Mouse (Mus musculus): ENCODE data around the gene Lexm. TPM values are rescaled to one million over a fixed set of nuclear protein-coding genes. Genes with fewer than 3 reads are reported as not detected.

The Lexm gene
- polyA plus RNA-seq, 1 experiment from 2014 or later: not detected

DNA sequence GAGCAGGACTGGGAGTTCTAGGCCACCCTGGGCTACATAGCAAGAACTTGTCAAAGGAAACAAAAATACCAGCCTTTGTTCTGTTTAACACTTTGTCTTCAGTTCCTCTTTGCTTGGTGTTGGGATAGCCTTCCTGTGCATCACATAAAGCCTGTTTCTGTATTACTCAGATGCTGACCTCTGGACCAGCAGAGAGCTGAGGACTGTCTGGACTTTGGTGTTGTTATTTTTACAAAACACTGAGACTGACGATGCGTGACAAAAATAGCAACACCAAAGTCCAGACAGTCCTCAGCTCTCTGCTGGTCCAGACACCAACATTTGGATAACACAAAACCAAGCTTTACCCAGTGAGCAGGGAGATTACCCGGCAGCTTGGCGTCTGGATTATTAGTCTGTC is 16.3 kb downstream of the Lexm start:
- peak overlapping the region; percentile 42; the same call in 1 of the 2 replicates for H3K27ac ChIP-seq
- H3K4me3 ChIP-seq: no peak overlapping the region
- WGBS: 40% methylated on average over 4 of the region's 4 CpGs
- no peak overlapping the region for H3K4me2 ChIP-seq
- H3K36me3 ChIP-seq: no peaks in the 10 kb centered on the region
- H3K9me3 ChIP-seq (replicated peaks): no peaks in the 10 kb centered on the region
- ATAC-seq (replicated peaks; ENCODE audit: insufficient number of reproducible peaks, insufficient read depth, low FRiP score, low read depth): no peak
- no peaks in the 10 kb centered on the region for H3K27me3 ChIP-seq
- no peaks in the 10 kb centered on the region; the same call in none of the 2 replicates for H3K4me1 ChIP-seq (replicated peaks)
- H3K9ac ChIP-seq: no peak overlapping the region

- Histone ChIP-seq H3K4me3 (no peak overlapping the region), H3K9ac (no peak overlapping the region), H3K27ac (no peak overlapping the region), H3K4me1 (replicated peaks) (no peaks in the 10 kb centered on the region; the same call in none of the 2 replicates), H3K36me3 (no peaks in the 10 kb centered on the region), H3K27me3 (no peaks in the 10 kb centered on the region), H3K4me2 (no peak overlapping the region), H3K9me3 (replicated peaks) (no peaks in the 10 kb centered on the region)
- WGBS: 45% methylated on average over 1 of the region's 1 CpGs
- ATAC-seq (replicated peaks; ENCODE audit: insufficient number of reproducible peaks, insufficient read depth, low FRiP score, low read depth): no peak
Observed at GRCm38 (mm10) chr4:106599415-106599814, 17.6 kb downstream of the Lexm start.

DNA sequence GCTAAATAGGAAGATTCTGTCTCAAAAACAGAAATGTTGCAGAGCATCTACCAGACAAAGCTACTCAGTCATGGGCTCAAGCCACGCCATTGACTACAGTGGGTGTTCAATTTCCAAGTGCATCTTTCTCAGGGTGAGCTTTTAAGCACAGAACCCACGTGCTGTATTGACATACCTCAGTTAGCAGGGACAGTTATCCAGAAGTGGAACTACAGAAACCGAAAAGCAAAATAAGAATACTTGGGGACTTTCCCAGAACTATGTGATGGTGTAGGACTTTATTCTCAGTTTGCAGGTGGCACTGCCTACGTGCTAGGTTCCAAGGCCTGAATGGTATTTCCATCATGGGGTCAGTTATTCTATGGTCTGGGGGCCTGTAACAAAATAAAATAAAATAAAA is 19.3 kb downstream of the Lexm start:
- H3K4me2 ChIP-seq: no peak overlapping the region
- ATAC-seq (replicated peaks; ENCODE audit: insufficient number of reproducible peaks, insufficient read depth, low FRiP score, low read depth): no peak
- 87% methylated on average over 4 of the region's 4 CpGs for WGBS
- no peaks in the 10 kb centered on the region for H3K9me3 ChIP-seq (replicated peaks)
- no peak overlapping the region for H3K27ac ChIP-seq
- no peak overlapping the region for H3K9ac ChIP-seq
- H3K4me3 ChIP-seq: no peak overlapping the region
- H3K36me3 ChIP-seq: no peaks in the 10 kb centered on the region
- H3K27me3 ChIP-seq: no peaks in the 10 kb centered on the region
- no peaks in the 10 kb centered on the region; the same call in none of the 2 replicates for H3K4me1 ChIP-seq (replicated peaks)

DNA sequence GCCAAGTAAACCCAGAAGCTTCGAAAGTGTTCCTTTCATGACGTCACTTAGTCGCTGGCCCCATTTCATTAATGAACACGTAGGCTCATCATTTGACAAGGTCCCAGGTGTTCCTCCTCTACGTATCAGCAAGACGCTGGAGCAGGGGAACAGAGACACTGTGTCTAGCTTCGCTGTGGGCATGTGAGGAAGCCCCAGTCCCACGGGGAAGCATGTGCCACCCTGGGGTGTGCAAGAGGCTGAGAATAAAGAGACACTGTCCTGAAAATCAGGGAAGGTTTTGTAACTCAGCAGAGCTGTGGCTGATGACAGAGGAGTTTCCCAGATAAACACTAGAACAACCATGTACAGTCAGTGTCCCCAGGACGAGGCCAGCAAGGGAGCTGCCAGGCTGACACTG is 20.0 kb downstream of the Lexm start:
- Histone ChIP-seq H3K4me3 (no peak overlapping the region), H3K27ac (no peak overlapping the region), H3K9ac (no peak overlapping the region), H3K4me1 (replicated peaks) (no peaks in the 10 kb centered on the region; the same call in none of the 2 replicates), H3K36me3 (no peaks in the 10 kb centered on the region), H3K4me2 (no peak overlapping the region), H3K27me3 (no peaks in the 10 kb centered on the region), H3K9me3 (replicated peaks) (no peaks in the 10 kb centered on the region)
- no peak for ATAC-seq (replicated peaks; ENCODE audit: insufficient number of reproducible peaks, insufficient read depth, low FRiP score, low read depth)
- 75% methylated on average over 9 of the region's 9 CpGs for WGBS

DNA sequence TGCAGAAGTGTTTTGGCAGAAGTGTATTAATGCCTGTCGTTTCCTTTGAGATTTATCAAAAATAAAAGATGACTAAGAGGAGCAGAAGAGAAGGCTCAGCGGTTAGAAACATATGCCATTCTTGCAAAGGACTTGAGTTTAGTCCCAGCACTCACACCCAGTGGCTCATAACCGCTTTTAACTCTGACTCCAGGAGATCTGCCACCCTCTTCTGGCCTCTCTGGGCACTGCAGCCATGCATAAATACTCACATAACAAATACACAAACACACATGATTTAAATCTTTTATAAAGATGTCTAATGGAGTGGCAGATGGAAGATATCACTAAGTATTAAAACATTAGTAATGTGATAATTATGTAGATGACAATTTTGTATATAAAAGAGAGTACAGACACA is 20.8 kb downstream of the Lexm start:
- Histone ChIP-seq H3K27me3 (no peaks in the 10 kb centered on the region), H3K27ac (no peak overlapping the region), H3K4me1 (replicated peaks) (no peaks in the 10 kb centered on the region; the same call in none of the 2 replicates), H3K9me3 (replicated peaks) (no peaks in the 10 kb centered on the region), H3K9ac (no peak overlapping the region), H3K36me3 (no peaks in the 10 kb centered on the region), H3K4me3 (no peak overlapping the region), H3K4me2 (no peak overlapping the region)
- no peak for ATAC-seq (replicated peaks; ENCODE audit: insufficient number of reproducible peaks, insufficient read depth, low FRiP score, low read depth)
- 60% methylated on average over 3 of the region's 3 CpGs for WGBS

GRCm38 (mm10) chr4:106593636-106594035 is 23.4 kb downstream of the Lexm start:
- H3K9me3 ChIP-seq (replicated peaks): no peaks in the 10 kb centered on the region
- H3K36me3 ChIP-seq: no peaks in the 10 kb centered on the region
- no peak overlapping the region for H3K27ac ChIP-seq
- no peak overlapping the region for H3K4me3 ChIP-seq
- H3K4me1 ChIP-seq (replicated peaks): no peaks in the 10 kb centered on the region; the same call in 1 of the 2 replicates
- no peak for ATAC-seq (replicated peaks; ENCODE audit: insufficient number of reproducible peaks, insufficient read depth, low FRiP score, low read depth)
- no peak overlapping the region for H3K9ac ChIP-seq
- H3K27me3 ChIP-seq: no peaks in the 10 kb centered on the region
- 55% methylated on average over 7 of the region's 7 CpGs for WGBS
- H3K4me2 ChIP-seq: no peak overlapping the region

DNA sequence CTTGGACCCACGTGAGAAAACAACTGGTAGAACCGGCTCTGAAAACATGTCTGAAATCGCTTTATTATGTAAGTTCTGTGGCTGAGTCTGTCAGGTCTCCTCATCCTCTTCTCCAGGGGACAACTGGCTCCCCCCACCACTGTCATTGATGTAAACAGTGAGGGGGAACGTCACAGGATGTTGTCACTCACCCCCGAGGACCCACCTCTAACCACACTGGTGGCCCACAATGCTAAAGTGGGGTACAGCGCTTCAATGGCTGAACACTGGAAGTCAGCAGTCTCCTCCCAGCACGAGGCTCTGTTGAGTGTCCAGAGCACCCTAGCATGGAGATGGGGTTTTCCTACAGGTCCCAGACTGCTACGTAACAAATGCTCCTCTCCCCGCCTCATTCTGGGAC is 26.2 kb downstream of the Lexm start:
- Histone ChIP-seq H3K4me3 (no peak overlapping the region), H3K27me3 (no peaks in the 10 kb centered on the region), H3K9me3 (replicated peaks) (no peaks in the 10 kb centered on the region), H3K36me3 (peaks cover 14% of the 10 kb centered on the region; the same call in 1 of the 2 replicates), H3K4me2 (no peak overlapping the region), H3K9ac (no peak overlapping the region), H3K27ac (no peak overlapping the region), H3K4me1 (replicated peaks) (no peaks in the 10 kb centered on the region; the same call in 1 of the 2 replicates)
- ATAC-seq (replicated peaks; ENCODE audit: insufficient number of reproducible peaks, insufficient read depth, low FRiP score, low read depth): no peak
- 84% methylated on average over 9 of the region's 9 CpGs for WGBS

DNA sequence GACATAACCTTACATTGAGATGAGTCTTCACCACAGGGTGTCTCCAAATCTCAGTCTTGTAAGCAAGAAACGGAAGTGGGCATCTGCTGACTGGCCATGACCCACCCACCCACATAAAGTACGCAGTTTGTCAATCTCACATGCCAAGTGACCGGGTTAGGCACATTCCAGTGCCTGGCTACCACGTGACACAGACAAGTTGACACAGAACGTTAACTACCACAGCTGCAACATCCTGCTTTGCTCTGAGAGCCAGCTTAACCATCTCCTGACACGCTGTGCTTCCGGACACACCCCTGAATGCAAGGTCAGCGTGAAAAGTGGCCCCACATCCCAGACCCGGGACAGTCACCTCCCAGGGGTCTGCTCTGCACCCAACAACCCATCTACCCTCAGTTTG is 26.9 kb downstream of the Lexm start:
- Histone ChIP-seq H3K27me3 (no peaks in the 10 kb centered on the region), H3K9ac (no peak overlapping the region), H3K36me3 (peaks cover 21% of the 10 kb centered on the region; the same call in 1 of the 2 replicates), H3K27ac (no peak overlapping the region), H3K9me3 (replicated peaks) (no peaks in the 10 kb centered on the region), H3K4me1 (replicated peaks) (no peaks in the 10 kb centered on the region; the same call in 1 of the 2 replicates), H3K4me2 (no peak overlapping the region), H3K4me3 (no peak overlapping the region)
- ATAC-seq (replicated peaks; ENCODE audit: insufficient number of reproducible peaks, insufficient read depth, low FRiP score, low read depth): no peak
- WGBS: 60% methylated on average over 9 of the region's 9 CpGs

GRCm38 (mm10) chr4:106587075-106587474 is 30.0 kb downstream of the Lexm start:
- Histone ChIP-seq H3K36me3 (peaks cover 22% of the 10 kb centered on the region; the same call in 1 of the 2 replicates), H3K9me3 (replicated peaks) (no peaks in the 10 kb centered on the region), H3K4me2 (no peak overlapping the region), H3K27ac (no peak overlapping the region), H3K4me3 (no peak overlapping the region), H3K27me3 (no peaks in the 10 kb centered on the region), H3K9ac (no peak overlapping the region), H3K4me1 (replicated peaks) (peaks cover 6% of the 10 kb centered on the region)
- WGBS: 87% methylated on average over 6 of the region's 6 CpGs
- no peak for ATAC-seq (replicated peaks; ENCODE audit: insufficient number of reproducible peaks, insufficient read depth, low FRiP score, low read depth)

DNA sequence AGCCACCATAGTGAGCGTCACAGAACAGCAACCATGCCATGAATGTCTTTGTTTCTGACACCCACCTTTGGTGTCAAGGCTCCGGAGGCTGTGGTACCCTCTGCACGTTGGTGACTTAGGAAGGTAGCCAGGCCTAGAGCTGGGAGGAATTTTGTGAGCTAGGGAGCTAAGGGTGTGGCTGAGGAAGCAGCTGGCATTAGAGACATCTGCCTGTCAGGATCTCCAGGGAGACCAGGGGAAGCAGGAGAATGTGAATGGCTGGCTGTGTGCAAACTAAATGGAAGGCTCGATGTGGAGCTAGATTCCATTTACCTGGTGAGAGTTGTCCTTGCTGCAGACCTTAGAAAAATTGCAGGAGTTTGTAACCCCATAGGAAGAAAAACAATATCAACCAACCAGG is 32.4 kb downstream of the Lexm start:
- Histone ChIP-seq H3K27me3 (no peaks in the 10 kb centered on the region), H3K4me3 (no peak overlapping the region), H3K4me2 (no peak overlapping the region), H3K36me3 (peaks cover 22% of the 10 kb centered on the region; the same call in 1 of the 2 replicates), H3K27ac (no peak overlapping the region), H3K9me3 (replicated peaks) (no peaks in the 10 kb centered on the region), H3K9ac (no peak overlapping the region), H3K4me1 (replicated peaks) (peaks cover 26% of the 10 kb centered on the region)
- ATAC-seq (replicated peaks; ENCODE audit: insufficient number of reproducible peaks, insufficient read depth, low FRiP score, low read depth): no peak
- 86% methylated on average over 4 of the region's 4 CpGs for WGBS

GRCm38 (mm10) chr4:106582428-106583153 is 34.5 kb downstream of the Lexm start:
- Histone ChIP-seq H3K9me3 (replicated peaks) (no peaks in the 10 kb centered on the region), H3K27me3 (no peaks in the 10 kb centered on the region), H3K4me2 (no peak overlapping the region), H3K36me3 (peaks cover 28% of the 10 kb centered on the region), H3K4me1 (replicated peaks) (peaks cover 26% of the 10 kb centered on the region), H3K4me3 (no peak overlapping the region), H3K27ac (no peak overlapping the region; the same call in 1 of the 2 replicates), H3K9ac (no peak overlapping the region)
- WGBS: 61% methylated on average over 12 of the region's 12 CpGs
- ATAC-seq (replicated peaks; ENCODE audit: insufficient number of reproducible peaks, insufficient read depth, low FRiP score, low read depth): no peak

GRCm38 (mm10) chr4:106581865-106582204 is 35.2 kb downstream of the Lexm start:
- ATAC-seq (replicated peaks; ENCODE audit: insufficient number of reproducible peaks, insufficient read depth, low FRiP score, low read depth): 0 out of 2 replicates have a peak, but pooled peaks have one; percentile 1
- WGBS: 27% methylated on average over 15 of the region's 15 CpGs
- Histone ChIP-seq H3K4me3 (no peak overlapping the region), H3K27me3 (no peaks in the 10 kb centered on the region), H3K9ac (no peak overlapping the region), H3K27ac (peak overlapping the region; percentile 76; the same call in 1 of the 2 replicates), H3K4me2 (peak overlapping the region; percentile 53), H3K36me3 (peaks cover 24% of the 10 kb centered on the region), H3K4me1 (replicated peaks) (peaks cover 26% of the 10 kb centered on the region), H3K9me3 (replicated peaks) (no peaks in the 10 kb centered on the region)
